Mouse (Mus musculus): ENCODE results near the gene Mmrn2.
A peak's percentile ranks its signal among the peaks of the same experiment; 100 is the strongest.

DNA sequence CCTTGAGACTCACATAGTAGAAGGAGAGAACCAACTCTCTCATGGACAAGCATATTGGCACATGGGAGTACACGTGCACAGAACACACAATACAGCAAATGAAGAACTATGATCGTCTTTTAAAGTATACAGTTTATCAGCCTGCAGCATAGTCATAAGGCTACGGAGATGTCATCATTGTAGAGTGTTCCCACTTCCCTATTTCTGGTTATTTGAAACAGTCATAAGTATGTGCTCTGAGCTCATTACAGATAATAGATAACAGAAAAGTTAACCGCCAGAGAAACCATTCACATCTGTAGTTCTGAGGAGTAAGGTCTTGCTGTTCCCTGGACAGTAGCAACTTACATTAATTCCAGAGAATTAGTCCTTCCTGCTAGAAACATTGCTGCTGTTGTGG lies 32.2 kb upstream of the Mmrn2 start:
- TF ChIP-seq KAT2A (conservative IDR thresholded peaks at IDR 0.05; ENCODE audit: low read depth, low read length) (peak; percentile 56; the same call in 1 of the 2 replicates), CHD2 (IDR thresholded peaks at IDR 0.05; ENCODE audit: low read length) (peak; percentile 34; the same call in 1 of the 2 replicates), USF2 (IDR thresholded peaks at IDR 0.05; ENCODE audit: borderline replicate concordance in 1 of 2, insufficient read depth in 1 of 2, low read depth in 1 of 2, low read length in 2 of 2) (no peak), TAL1 (IDR thresholded peaks at IDR 0.05; ENCODE audit: low read length) (peak; percentile 62), MYB (IDR thresholded peaks at IDR 0.05; ENCODE audit: low read depth, low read length) (peak; percentile 91), POLR2A (IDR thresholded peaks at IDR 0.05; ENCODE audit: control insufficient read depth in 1 of 2, insufficient read depth in 1 of 2, low read depth in 1 of 2, low read length in 2 of 2, poor library complexity in 1 of 2) (peak in 1 of 2 experiments; percentile 43; a peak in 2 of 4 replicates), CTCF (IDR thresholded peaks at IDR 0.05 in 2 of 3, conservative IDR thresholded peaks at IDR 0.05 in 1 of 3; ENCODE audit: control insufficient read depth in 1 of 3, insufficient read depth in 1 of 3, low read depth in 2 of 3, low read length in 3 of 3, poor library complexity in 1 of 3, severe bottlenecking in 1 of 3) (no peak), BHLHE40 (IDR thresholded peaks at IDR 0.05; ENCODE audit: borderline replicate concordance, low read depth, low read length) (peak; percentile 48; the same call in 1 of the 2 replicates), ZKSCAN1 (IDR thresholded peaks at IDR 0.05; ENCODE audit: low read depth, low read length) (no peak), EP300 (IDR thresholded peaks at IDR 0.05; ENCODE audit: low read depth in 1 of 2, low read length in 2 of 2) (peak; percentile 97 to 98), USF1 (IDR thresholded peaks at IDR 0.05; ENCODE audit: low read depth, low read length) (0 out of 2 replicates have a peak, but pooled peaks have one; percentile 5)
